Mouse (Mus musculus) liver, embryonic 14.5 days (tissue): ENCODE measurements at regions not wholly inside any gene's neighbourhood (a gene's known extent, or its start where the extent isn't known, plus 50 kb on each side); places are given as distances from the start of the nearest gene placed in this dataset.

Experiments used
- ATAC-seq: fragments of 200-750 bp; cut with Nextera tagmentation; 2 replicates; pipeline ENCODE4 v1.8.0; 2017; ENCODE audit warnings: moderate number of reproducible peaks, mild to moderate bottlenecking, moderate library complexity; ENCODE audit not compliant: insufficient read depth
- DNase-seq, 3 experiments: peaks; one replicate each; pipeline ENCODE4 v3.0.0-alpha.2; 2012 to 2013; ENCODE audit warnings: low read depth in 3 of 3, low spot score in 3 of 3
- H3K27ac ChIP-seq: fragments of 300-500 bp; sonication (generic); 2 replicates; pipeline ENCODE4 v1.5.1; 2014; ENCODE audit warnings: moderate library complexity, mild to moderate bottlenecking, control low read depth, inconsistent platforms
- H3K27me3 ChIP-seq: fragments of 300-500 bp; sonication (generic); 2 replicates; pipeline ENCODE4 v1.6.1; 2014; ENCODE audit warnings: mild to moderate bottlenecking, low read length, moderate library complexity; ENCODE audit not compliant: control insufficient read depth, insufficient read depth
- H3K36me3 ChIP-seq: fragments of 300-500 bp; sonication (generic); replicated peaks from 2 replicates; pipeline ENCODE4 v1.6.1; 2014; ENCODE audit warnings: low read depth; ENCODE audit not compliant: control insufficient read depth, insufficient read depth
- H3K4me1 ChIP-seq, 2 experiments: fragments of 200-500 bp in 1 of 2; fragments of 300-500 bp in 1 of 2; sonication (generic) in 1 of 2; replicated peaks; 2 replicates each; pipeline ENCODE4 v1.6.1; 2012 to 2014; ENCODE audit warnings: antibody characterized with exemption in 1 of 2, inconsistent platforms in 1 of 2, low read length in 1 of 2; ENCODE audit not compliant: control insufficient read depth in 2 of 2, insufficient read depth in 2 of 2
- H3K4me2 ChIP-seq: fragments of 300-500 bp; sonication (generic); 2 replicates; pipeline ENCODE4 v1.6.1; 2014; ENCODE audit warnings: low read depth, mild to moderate bottlenecking, control low read depth, moderate library complexity
- H3K4me3 ChIP-seq, 2 experiments: fragments of 200-500 bp in 1 of 2; fragments of 300-500 bp in 1 of 2; sonication (generic) in 1 of 2; 2 replicates each; pipeline ENCODE4 v1.5.1; 2012 to 2014; ENCODE audit warnings: low read depth in 2 of 2, low read length in 2 of 2, mild to moderate bottlenecking in 2 of 2, control low read depth in 1 of 2, inconsistent platforms in 1 of 2, moderate library complexity in 1 of 2; ENCODE audit not compliant: insufficient read depth in 1 of 2
- H3K9ac ChIP-seq: fragments of 300-500 bp; sonication (generic); replicated peaks from 2 replicates; pipeline ENCODE4 v1.6.1; 2014; ENCODE audit warnings: mild to moderate bottlenecking, control low read depth, moderate library complexity
- H3K9me3 ChIP-seq: fragments of 300-500 bp; sonication (generic); 2 replicates; pipeline ENCODE4 v1.6.1; 2016; ENCODE audit warnings: low read length, mixed read lengths; ENCODE audit not compliant: control insufficient read depth
- CTCF ChIP-seq: IDR thresholded peaks from 2 replicates; pipeline ENCODE4 v1.5.1; 2016; ENCODE audit warnings: antibody characterized with exemption, low read depth, control low read depth
- EP300 ChIP-seq: IDR thresholded peaks from 2 replicates; pipeline ENCODE4 v1.6.1; 2016; ENCODE audit warnings: antibody characterized with exemption, low read depth
- WGBS: fragments of 180-500 bp; shearing (Covaris S2); extraction: QIAGEN DNeasy Blood & Tissue Kit; methylation state at CpG from one replicate; pipeline ENCODE4 v1.1.7; 2014; ENCODE audit not compliant: insufficient replicate concordance; 5-methylcytosine and 5-hydroxymethylcytosine counted together

DNA sequence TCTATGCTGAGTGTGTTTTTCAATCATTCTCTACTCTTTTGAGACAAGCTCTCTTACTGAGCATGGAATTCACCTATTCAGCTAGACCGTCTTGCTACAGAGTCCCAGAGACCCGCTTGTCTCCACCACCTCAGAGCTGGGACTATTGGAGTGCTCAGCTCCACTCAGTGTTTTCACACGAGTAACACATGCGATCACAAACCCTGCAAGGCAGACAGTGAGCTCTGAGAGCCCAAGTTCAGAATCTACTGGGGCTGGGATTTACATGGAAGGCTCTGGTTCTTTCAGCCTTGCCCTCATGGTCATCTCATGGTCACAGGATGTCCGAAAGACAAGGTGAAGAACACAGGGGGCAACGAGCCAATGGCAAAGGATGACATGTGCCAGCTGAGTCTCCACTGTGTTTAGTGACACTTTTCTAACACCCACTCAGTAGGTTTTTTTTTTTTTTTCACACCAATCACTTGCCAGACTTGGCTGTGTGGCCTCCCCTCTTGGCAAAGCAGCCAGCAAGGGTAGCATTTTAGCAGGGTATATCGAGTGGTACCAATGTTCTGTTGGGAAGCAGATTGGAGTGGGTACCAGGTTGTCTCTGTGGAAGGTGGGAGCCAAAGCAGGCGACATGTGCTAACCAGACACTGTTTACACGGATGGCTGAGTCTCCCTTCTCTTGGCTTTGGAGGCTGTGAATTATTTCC is 51.2 kb upstream of the Gtsf1l start:
- no peak for ATAC-seq

DNA sequence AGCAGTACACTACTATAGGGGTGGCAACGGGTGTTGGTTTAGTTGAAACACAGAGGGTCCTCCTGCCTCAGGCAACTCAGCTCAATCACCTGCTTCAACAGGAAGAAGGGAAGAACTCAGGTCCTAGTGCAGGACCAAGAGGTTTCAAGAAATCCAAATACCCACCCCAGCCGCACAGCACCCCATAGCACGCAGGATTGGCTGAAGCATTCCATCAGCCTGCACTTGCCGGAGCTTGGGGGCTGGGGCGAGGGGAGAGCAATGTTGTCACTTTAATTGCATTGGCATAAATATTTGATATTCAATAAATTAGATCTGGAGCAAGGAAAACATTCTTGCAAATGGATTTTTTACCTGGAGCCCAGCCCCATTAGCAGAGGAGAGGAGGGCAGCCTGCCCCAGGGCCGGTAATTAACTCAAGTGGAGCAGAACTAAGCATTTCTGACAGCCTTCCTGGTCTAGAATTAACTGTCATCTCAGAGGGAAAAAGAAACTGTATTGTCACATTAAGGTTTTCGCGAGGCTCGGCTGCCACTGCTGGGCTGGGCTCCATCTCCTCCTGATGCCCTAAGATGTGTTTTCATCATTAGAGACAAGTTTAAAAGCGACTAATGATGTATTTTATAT is 55.2 kb upstream of the Gtsf1l start:
- H3K27ac ChIP-seq: no peak overlapping the region
- no peak for ATAC-seq

More for the DNA sequence above, 51.2 kb upstream of the Gtsf1l start:
- Histone ChIP-seq H3K9me3 (no peaks in the 10 kb centered on the region), H3K36me3 (no peaks in the 10 kb centered on the region), H3K4me1 (no peaks in the 10 kb centered on the region), H3K27me3 (no peaks in the 10 kb centered on the region), H3K27ac (no peak overlapping the region), H3K9ac (no peak overlapping the region), H3K4me3 (no peak overlapping the region), H3K4me2 (no peak overlapping the region)
- 59% methylated on average over 9 of the region's 9 CpGs for WGBS
- TF ChIP-seq CTCF (no peak), EP300 (no peak)
- no peak for DNase-seq

DNA sequence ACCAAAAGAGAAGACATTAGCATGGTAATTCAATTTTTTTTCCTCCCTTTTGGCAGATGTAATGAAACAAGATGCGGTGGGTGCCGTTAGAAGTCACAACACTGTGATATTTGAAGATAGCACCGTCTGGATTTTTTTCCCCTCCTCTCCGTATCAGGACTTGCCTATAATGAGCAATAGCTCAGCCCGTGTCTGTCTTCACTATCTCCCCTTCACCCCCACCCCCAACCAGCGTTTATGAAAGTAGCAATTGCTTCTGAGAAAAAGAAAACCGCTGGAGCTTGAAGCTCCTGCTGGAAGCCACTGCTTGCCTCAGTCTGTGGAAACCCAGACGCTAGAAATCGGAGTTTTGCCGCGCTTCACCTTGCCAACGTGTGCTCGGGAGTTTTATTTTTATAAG is 55.8 kb upstream of the Gtsf1l start:
- ATAC-seq: no peak
- 58% methylated on average over 13 of the region's 13 CpGs for WGBS

More for the DNA sequence above, 55.2 kb upstream of the Gtsf1l start:
- no peaks in the 10 kb centered on the region for H3K4me1 ChIP-seq
- H3K4me2 ChIP-seq: no peak overlapping the region
- H3K4me3 ChIP-seq: no peak overlapping the region
- DNase-seq: no peak
- 63% methylated on average over 10 of the region's 10 CpGs for WGBS
- H3K9me3 ChIP-seq: no peaks in the 10 kb centered on the region
- H3K36me3 ChIP-seq: no peaks in the 10 kb centered on the region
- no peaks in the 10 kb centered on the region for H3K27me3 ChIP-seq
- no peak overlapping the region for H3K9ac ChIP-seq
- no peak for TF ChIP-seq CTCF
- no peak for TF ChIP-seq EP300

DNA sequence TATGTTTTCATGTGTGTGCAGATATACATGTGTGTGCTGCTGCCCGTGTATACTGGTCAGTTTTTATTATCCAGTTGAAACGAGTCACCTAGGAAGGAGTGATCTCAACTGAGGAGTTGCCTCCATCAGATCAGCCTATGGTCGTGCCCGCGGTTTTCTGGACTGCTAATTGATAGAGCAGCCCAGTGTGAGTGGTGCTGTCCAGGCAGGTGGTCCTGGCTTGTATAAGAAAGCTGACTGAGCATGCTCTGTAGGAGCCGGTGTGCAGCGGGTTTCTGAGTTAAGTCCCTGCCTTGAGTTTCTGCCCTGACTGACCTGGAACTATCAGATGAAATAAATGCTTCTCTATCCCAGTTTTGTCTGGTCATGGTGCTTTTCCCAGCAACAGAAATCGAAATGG is 56.9 kb upstream of the Tox2 start:
- no peak for ATAC-seq
- no peaks in the 10 kb centered on the region for H3K36me3 ChIP-seq
- WGBS: 73% methylated on average over 8 of the region's 8 CpGs
- no peak overlapping the region for H3K9ac ChIP-seq
- H3K9me3 ChIP-seq: no peaks in the 10 kb centered on the region
- no peaks in the 10 kb centered on the region for H3K4me1 ChIP-seq
- no peaks in the 10 kb centered on the region for H3K27me3 ChIP-seq
- no peak for DNase-seq
- TF ChIP-seq EP300: no peak
- TF ChIP-seq CTCF: no peak
- no peak overlapping the region for H3K27ac ChIP-seq
- no peak overlapping the region for H3K4me3 ChIP-seq
- no peak overlapping the region for H3K4me2 ChIP-seq

More for the DNA sequence above, 55.8 kb upstream of the Gtsf1l start:
- Histone ChIP-seq H3K27ac (no peak overlapping the region), H3K4me2 (no peak overlapping the region), H3K4me3 (no peak overlapping the region), H3K9me3 (no peaks in the 10 kb centered on the region), H3K36me3 (no peaks in the 10 kb centered on the region), H3K4me1 (no peaks in the 10 kb centered on the region), H3K9ac (no peak overlapping the region), H3K27me3 (no peaks in the 10 kb centered on the region)
- DNase-seq: no peak
- TF ChIP-seq EP300 (no peak), CTCF (no peak)

DNA sequence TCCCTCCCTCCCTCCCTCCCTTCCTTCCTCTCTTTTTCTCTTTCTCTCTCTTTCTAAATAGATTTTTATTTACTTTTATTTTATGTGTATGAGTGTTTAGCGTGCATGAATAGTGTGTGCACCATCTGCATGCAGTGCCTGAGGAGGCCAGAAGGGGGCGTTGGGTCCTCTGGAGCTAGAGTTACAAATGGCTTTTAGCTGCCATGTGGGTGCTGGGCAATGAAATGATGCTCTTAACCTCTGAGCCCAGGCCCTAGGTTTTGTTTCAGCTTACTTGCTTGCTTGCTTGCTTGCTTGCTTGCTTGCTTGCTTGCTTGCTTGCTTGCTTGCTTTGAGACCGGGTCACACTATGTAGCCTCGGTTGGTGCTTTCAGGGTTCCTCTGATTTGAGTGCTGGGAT is 56.4 kb upstream of the Tox2 start:
- 73% methylated on average over 4 of the region's 4 CpGs for WGBS
- Histone ChIP-seq H3K9me3 (no peaks in the 10 kb centered on the region), H3K4me2 (no peak overlapping the region), H3K27me3 (no peaks in the 10 kb centered on the region), H3K4me1 (no peaks in the 10 kb centered on the region), H3K27ac (no peak overlapping the region), H3K4me3 (no peak overlapping the region), H3K36me3 (no peaks in the 10 kb centered on the region), H3K9ac (no peak overlapping the region)
- ATAC-seq (no peak), DNase-seq (no peak)
- TF ChIP-seq EP300: no peak
- TF ChIP-seq CTCF: peak; percentile 45
